Mouse (Mus musculus) liver, adult 2 months (tissue): ENCODE measurements around the gene Akr1a1.

Source experiments
- CTCF ChIP-seq: fragments of 200-500 bp; IDR thresholded peaks from 2 replicates; pipeline ENCODE4 v1.5.1; 2011; ENCODE audit warnings: low read depth, low read length, control low read depth
- POLR2A ChIP-seq: fragments of 200-500 bp; IDR thresholded peaks from 2 replicates; pipeline ENCODE4 v1.6.1; 2011; ENCODE audit warnings: low read length, control low read depth; ENCODE audit not compliant: insufficient read depth; ENCODE audit errors: extremely low read depth

- TF ChIP-seq CTCF (no peak), POLR2A (no peak)
Measured at GRCm38 (mm10) chr4:116679141-116679540, 27.7 kb upstream of the Akr1a1 start.
